Mouse (Mus musculus) brain, embryonic 14.5 days (tissue): ENCODE results near the gene Oaz1.

ENCODE experiments used
- CTCF ChIP-seq: fragments of 200-500 bp; IDR thresholded peaks from 2 replicates; pipeline ENCODE4 v1.5.1; 2012; ENCODE audit warnings: inconsistent platforms, mild to moderate bottlenecking, moderate library complexity, borderline replicate concordance; ENCODE audit not compliant: insufficient read depth, insufficient read length; ENCODE audit errors: extremely low read depth
- POLR2A ChIP-seq: fragments of 200-500 bp; IDR thresholded peaks from 2 replicates; pipeline ENCODE4 v1.6.1; 2012; ENCODE audit warnings: mild to moderate bottlenecking, inconsistent platforms, borderline replicate concordance; ENCODE audit not compliant: poor library complexity, insufficient read depth, insufficient read length, severe bottlenecking; ENCODE audit errors: extremely low read depth

DNA sequence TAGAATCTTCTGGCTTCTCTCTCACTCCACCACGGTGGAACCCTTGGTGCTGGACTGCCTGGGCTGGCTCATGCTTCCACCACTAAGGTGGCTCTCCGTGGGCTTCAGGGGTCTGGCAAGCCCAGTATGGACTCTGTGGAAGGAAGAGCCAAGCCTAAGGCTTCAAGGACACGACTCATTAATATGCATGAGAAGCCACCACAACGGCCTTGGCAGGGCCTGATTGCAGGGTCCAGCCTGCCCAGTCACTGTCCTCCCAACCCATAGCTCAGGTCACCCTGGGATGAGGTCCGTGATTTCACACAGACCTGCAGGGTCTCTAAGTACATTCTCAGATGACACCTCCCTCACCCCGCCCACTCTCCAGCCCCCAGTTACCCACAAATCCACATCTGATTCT lies 13.4 kb downstream of the Oaz1 start:
- TF ChIP-seq CTCF (no peak), POLR2A (no peak)
